In genomic region chr8:10925582-10926517, GRCm38 (mm10) we compare ENCODE assay signal across 8 mouse cellular contexts.
A peak's percentile ranks its signal among the peaks of the same experiment; 100 is the strongest.
DNase-seq lines count a peak whose midpoint lies in the region; ATAC-seq and TF ChIP-seq lines count a peak whose summit lies in the region.

No protein-coding gene starts in this region.

- DNase-seq in lung, embryonic 14.5 days, result peak; percentile 40
- DNase-seq in lung, postnatal 36 days, result no peak
- peak; percentile 79 for DNase-seq in embryonic facial prominence, embryonic 10.5 days (ENCODE audit: low spot score)
- DNase-seq in splenic B cell, adult 2 months (ENCODE audit: low read depth, low spot score), result peak; percentile 18
- no peak for DNase-seq in c-Kit-positive CD71-positive TER-119-positive erythroid progenitor cells, embryonic 14.5 days (ENCODE audit: low spot score)
- DNase-seq in layer of hippocampus, postnatal 14 days (ENCODE audit: low spot score in 2 of 2), result no peak
- DNase-seq in heart, adult 8-10 months (ENCODE audit: low spot score), result no peak

- 0 out of 2 replicates have a peak, but pooled peaks cover 3% of the 10 kb centered on the region for H3K27me3 ChIP-seq in lung, embryonic 14.5 days (ENCODE audit: insufficient read depth, low read length)
- peaks cover 27% of the 10 kb centered on the region for H3K27me3 ChIP-seq in embryonic facial prominence, embryonic 10.5 days (replicated peaks; ENCODE audit: low read depth, poor library complexity, severe bottlenecking)
- no peaks in the 10 kb centered on the region; the same call in 1 of the 2 replicates for H3K27me3 ChIP-seq in intestine, embryonic 16.5 days (replicated peaks; ENCODE audit: control insufficient read depth, insufficient read depth, low read length)
- no peaks in the 10 kb centered on the region for H3K27me3 ChIP-seq in splenic B cell, adult 2 months (ENCODE audit: control insufficient read depth, insufficient read depth, low read length, poor library complexity, severe bottlenecking)

- peak; percentile 1; the same call in 1 of the 2 replicates for ATAC-seq in lung, embryonic 14.5 days (ENCODE audit: insufficient read depth)
- no peak for ATAC-seq in intestine, embryonic 16.5 days

- no peaks in the 10 kb centered on the region for H3K9me3 ChIP-seq in lung, embryonic 14.5 days (ENCODE audit: low read depth, low read length)
- no peaks in the 10 kb centered on the region for H3K9me3 ChIP-seq in embryonic facial prominence, embryonic 10.5 days
- H3K9me3 ChIP-seq in intestine, embryonic 16.5 days (ENCODE audit: control insufficient read depth, low read length), result no peaks in the 10 kb centered on the region

- H3K36me3 ChIP-seq in lung, embryonic 14.5 days (ENCODE audit: insufficient read depth), result no peaks in the 10 kb centered on the region
- no peaks in the 10 kb centered on the region for H3K36me3 ChIP-seq in embryonic facial prominence, embryonic 10.5 days (replicated peaks)
- no peaks in the 10 kb centered on the region for H3K36me3 ChIP-seq in intestine, embryonic 16.5 days (ENCODE audit: control insufficient read depth, insufficient read depth, low read length)
- H3K36me3 ChIP-seq in splenic B cell, adult 2 months (ENCODE audit: control insufficient read depth, insufficient read depth, low read length, poor library complexity, severe bottlenecking), result no peaks in the 10 kb centered on the region

- no peak overlapping the region for H3K9ac ChIP-seq in lung, embryonic 14.5 days
- peak overlapping the region; percentile 50; the same call in 1 of the 2 replicates for H3K9ac ChIP-seq in intestine, embryonic 16.5 days (ENCODE audit: low read depth, low read length)

- H3K4me1 ChIP-seq in lung, embryonic 14.5 days (ENCODE audit: insufficient read depth), result peaks cover 46% of the 10 kb centered on the region
- peaks cover 70% of the 10 kb centered on the region for H3K4me1 ChIP-seq in embryonic facial prominence, embryonic 10.5 days
- H3K4me1 ChIP-seq in intestine, embryonic 16.5 days (ENCODE audit: control insufficient read depth, insufficient read depth, low read length), result peaks cover 48% of the 10 kb centered on the region

- 14% methylated on average over 18 of the region's 18 CpGs for WGBS in lung, embryonic 14.5 days
- WGBS in embryonic facial prominence, embryonic 10.5 days, result under 1% methylated on average over 18 of the region's 18 CpGs
- 39% methylated on average over 18 of the region's 18 CpGs for WGBS in intestine, embryonic 16.5 days

- H3K4me2 ChIP-seq in lung, embryonic 14.5 days, result peak overlapping the region; percentile 7; the same call in 1 of the 2 replicates
- no peak overlapping the region for H3K4me2 ChIP-seq in intestine, embryonic 16.5 days (ENCODE audit: low read depth, low read length)

- peak overlapping the region; percentile 95 for H3K27ac ChIP-seq in lung, embryonic 14.5 days (ENCODE audit: low read depth)
- H3K27ac ChIP-seq in embryonic facial prominence, embryonic 10.5 days (replicated peaks), result peak overlapping the region; percentile 93
- peak overlapping the region; percentile 90 for H3K27ac ChIP-seq in intestine, embryonic 16.5 days (ENCODE audit: low read length)

- TF ChIP-seq CTCF in lung, embryonic 14.5 days (IDR thresholded peaks at IDR 0.05; ENCODE audit: low read depth), result no peak

- H3K4me3 ChIP-seq in lung, embryonic 14.5 days (ENCODE audit: low read depth, low read length), result no peak overlapping the region
- peak overlapping the region; percentile 45 for H3K4me3 ChIP-seq in embryonic facial prominence, embryonic 10.5 days
- no peak overlapping the region for H3K4me3 ChIP-seq in intestine, embryonic 16.5 days (ENCODE audit: low read length)

Comparison
In these comparisons a context has a peak if more than half of its experiments do, and no peak if none do; other contexts are left out.
1. DNase-seq: peak in lung, embryonic 14.5 days (single experiment), embryonic facial prominence, embryonic 10.5 days (single experiment) and splenic B cell, adult 2 months (single experiment); none in lung, postnatal 36 days (single experiment), c-Kit-positive CD71-positive TER-119-positive erythroid progenitor cells, embryonic 14.5 days (single experiment), layer of hippocampus, postnatal 14 days (0 of 2) and heart, adult 8-10 months (single experiment).
2. Peak in every context shown above with its lines, with median percentiles within 50 percentile points of each other: H3K27ac ChIP-seq.